Mouse (Mus musculus): ENCODE results near the gene Fdxr. TPM values are rescaled to one million over a fixed set of nuclear protein-coding genes. Genes with fewer than 3 reads are reported as not detected.
A peak's percentile ranks its signal among the peaks of the same experiment; 100 is the strongest.

Gene Fdxr
- total and polyA plus RNA-seq, 2 experiments from 2014 or later: 10.1 to 18.2 TPM

- no peak for DNase-seq (ENCODE audit: low spot score)
- ATAC-seq (ENCODE audit: insufficient read depth, low read depth): no peak
- Histone ChIP-seq H3K27ac (ENCODE audit: low read depth) (no peak overlapping the region), H3K36me3 (replicated peaks; ENCODE audit: control insufficient read depth, insufficient read depth, low read length) (peaks cover 4% of the 10 kb centered on the region; the same call in 1 of the 2 replicates), H3K4me1 (ENCODE audit: control insufficient read depth, insufficient read depth) (peaks cover 13% of the 10 kb centered on the region), H3K27me3 (ENCODE audit: control insufficient read depth, insufficient read depth, low read length) (no peaks in the 10 kb centered on the region), H3K4me3 (ENCODE audit: low read depth, low read length) (no peak overlapping the region), H3K4me2 (ENCODE audit: low read depth, low read length) (no peak overlapping the region), H3K9ac (replicated peaks; ENCODE audit: low read depth, low read length) (no peak overlapping the region), H3K9me3 (replicated peaks; ENCODE audit: control insufficient read depth, low read length) (no peaks in the 10 kb centered on the region)
- 62% methylated on average over 7 of the region's 7 CpGs for WGBS
- TF ChIP-seq EP300 (IDR thresholded peaks at IDR 0.05; ENCODE audit: low read depth) (no peak), CTCF (IDR thresholded peaks at IDR 0.05; ENCODE audit: low read depth) (no peak)
Measured at GRCm38 (mm10) chr11:115273735-115274134, 3.1 kb downstream of the Fdxr start.

GRCm38 (mm10) chr11:115272894-115273498 lies 3.9 kb downstream of the Fdxr start:
- H3K4me1 ChIP-seq (ENCODE audit: control insufficient read depth, insufficient read depth): peaks cover 11% of the 10 kb centered on the region
- no peaks in the 10 kb centered on the region for H3K9me3 ChIP-seq (replicated peaks; ENCODE audit: control insufficient read depth, low read length)
- peaks cover 7% of the 10 kb centered on the region for H3K27me3 ChIP-seq (ENCODE audit: control insufficient read depth, insufficient read depth, low read length)
- no peak for DNase-seq (ENCODE audit: low spot score)
- 62% methylated on average over 10 of the region's 10 CpGs for WGBS
- H3K9ac ChIP-seq (replicated peaks; ENCODE audit: low read depth, low read length): no peak overlapping the region
- no peak overlapping the region for H3K27ac ChIP-seq (ENCODE audit: low read depth)
- TF ChIP-seq CTCF (IDR thresholded peaks at IDR 0.05; ENCODE audit: low read depth): no peak
- TF ChIP-seq EP300 (IDR thresholded peaks at IDR 0.05; ENCODE audit: low read depth): no peak
- peaks cover 6% of the 10 kb centered on the region; the same call in 1 of the 2 replicates for H3K36me3 ChIP-seq (replicated peaks; ENCODE audit: control insufficient read depth, insufficient read depth, low read length)
- H3K4me3 ChIP-seq (ENCODE audit: low read depth, low read length): no peak overlapping the region
- ATAC-seq (ENCODE audit: insufficient read depth, low read depth): no peak
- H3K4me2 ChIP-seq (ENCODE audit: low read depth, low read length): no peak overlapping the region

- 74% methylated on average over 10 of the region's 10 CpGs for WGBS
- Histone ChIP-seq H3K4me2 (ENCODE audit: low read depth, low read length) (no peak overlapping the region), H3K27ac (ENCODE audit: low read depth) (no peak overlapping the region), H3K36me3 (replicated peaks; ENCODE audit: control insufficient read depth, insufficient read depth, low read length) (peaks cover 6% of the 10 kb centered on the region; the same call in 1 of the 2 replicates), H3K27me3 (ENCODE audit: control insufficient read depth, insufficient read depth, low read length) (peaks cover 22% of the 10 kb centered on the region), H3K4me1 (ENCODE audit: control insufficient read depth, insufficient read depth) (peaks cover 9% of the 10 kb centered on the region; the same call in 1 of the 2 replicates), H3K9ac (replicated peaks; ENCODE audit: low read depth, low read length) (no peak overlapping the region), H3K4me3 (ENCODE audit: low read depth, low read length) (no peak overlapping the region), H3K9me3 (replicated peaks; ENCODE audit: control insufficient read depth, low read length) (no peaks in the 10 kb centered on the region)
- TF ChIP-seq CTCF (IDR thresholded peaks at IDR 0.05; ENCODE audit: low read depth) (no peak), EP300 (IDR thresholded peaks at IDR 0.05; ENCODE audit: low read depth) (no peak)
- ATAC-seq (ENCODE audit: insufficient read depth, low read depth) (no peak), DNase-seq (ENCODE audit: low spot score) (no peak)
Measured at GRCm38 (mm10) chr11:115271481-115271880, 5.4 kb downstream of the Fdxr start.

GRCm38 (mm10) chr11:115271052-115271451 lies 5.8 kb downstream of the Fdxr start:
- no peak overlapping the region for H3K4me2 ChIP-seq (ENCODE audit: low read depth, low read length)
- 78% methylated on average over 9 of the region's 9 CpGs for WGBS

GRCm38 (mm10) chr11:115270148-115270861 lies 6.5 kb downstream of the Fdxr start:
- no peak overlapping the region for H3K9ac ChIP-seq (replicated peaks; ENCODE audit: low read depth, low read length)
- ATAC-seq (ENCODE audit: insufficient read depth, low read depth) (peak; percentile 12; the same call in 1 of the 2 replicates), DNase-seq (ENCODE audit: low spot score) (peak; percentile 63)
- H3K4me1 ChIP-seq (ENCODE audit: control insufficient read depth, insufficient read depth): peaks cover 9% of the 10 kb centered on the region; the same call in 1 of the 2 replicates
- H3K4me2 ChIP-seq (ENCODE audit: low read depth, low read length): no peak overlapping the region
- no peak overlapping the region for H3K4me3 ChIP-seq (ENCODE audit: low read depth, low read length)
- H3K27ac ChIP-seq (ENCODE audit: low read depth): no peak overlapping the region
- H3K9me3 ChIP-seq (replicated peaks; ENCODE audit: control insufficient read depth, low read length): no peaks in the 10 kb centered on the region
- H3K36me3 ChIP-seq (replicated peaks; ENCODE audit: control insufficient read depth, insufficient read depth, low read length): peaks cover 6% of the 10 kb centered on the region; the same call in 1 of the 2 replicates
- 26% methylated on average over 19 of the region's 19 CpGs for WGBS
- H3K27me3 ChIP-seq (ENCODE audit: control insufficient read depth, insufficient read depth, low read length): peaks cover 34% of the 10 kb centered on the region
- TF ChIP-seq CTCF (IDR thresholded peaks at IDR 0.05; ENCODE audit: low read depth) (peak; percentile 92), EP300 (IDR thresholded peaks at IDR 0.05; ENCODE audit: low read depth) (no peak)

More at GRCm38 (mm10) chr11:115271052-115271451, 5.8 kb downstream of the Fdxr start:
- peaks cover 26% of the 10 kb centered on the region for H3K27me3 ChIP-seq (ENCODE audit: control insufficient read depth, insufficient read depth, low read length)
- no peak overlapping the region for H3K27ac ChIP-seq (ENCODE audit: low read depth)
- H3K4me1 ChIP-seq (ENCODE audit: control insufficient read depth, insufficient read depth): peaks cover 10% of the 10 kb centered on the region; the same call in 1 of the 2 replicates
- no peak for ATAC-seq (ENCODE audit: insufficient read depth, low read depth)
- no peak overlapping the region for H3K4me3 ChIP-seq (ENCODE audit: low read depth, low read length)
- H3K9ac ChIP-seq (replicated peaks; ENCODE audit: low read depth, low read length): no peak overlapping the region
- no peaks in the 10 kb centered on the region for H3K9me3 ChIP-seq (replicated peaks; ENCODE audit: control insufficient read depth, low read length)
- no peak for TF ChIP-seq CTCF (IDR thresholded peaks at IDR 0.05; ENCODE audit: low read depth)
- TF ChIP-seq EP300 (IDR thresholded peaks at IDR 0.05; ENCODE audit: low read depth): no peak
- peaks cover 6% of the 10 kb centered on the region; the same call in 1 of the 2 replicates for H3K36me3 ChIP-seq (replicated peaks; ENCODE audit: control insufficient read depth, insufficient read depth, low read length)
- DNase-seq (ENCODE audit: low spot score): no peak
